Mouse (Mus musculus) cortical plate, adult 2 months (tissue): ENCODE measurements at regions not wholly inside any gene's neighbourhood (a gene's known extent, or its start where the extent isn't known, plus 50 kb on each side); places are given as distances from the start of the nearest gene placed in this dataset.

Source experiments
- CTCF ChIP-seq: fragments of 200-500 bp; IDR thresholded peaks from 2 replicates; pipeline ENCODE4 v1.5.1; 2011; ENCODE audit warnings: mild to moderate bottlenecking, control low read depth, low read length; ENCODE audit not compliant: insufficient read depth; ENCODE audit errors: extremely low read depth
- POLR2A ChIP-seq: fragments of 200-500 bp; IDR thresholded peaks from 2 replicates; pipeline ENCODE4 v1.6.1; 2011; ENCODE audit warnings: mild to moderate bottlenecking, low read length, control low read depth; ENCODE audit not compliant: insufficient read depth; ENCODE audit errors: extremely low read depth

GRCm38 (mm10) chr3:52453041-52453440, 184.9 kb downstream of the Foxo1 start:
- TF ChIP-seq POLR2A (no peak), CTCF (no peak)
